Mouse (Mus musculus) thymus, postnatal 10 days (tissue): ENCODE results near the gene Grm8.

Experiments
- DNase-seq, 2 experiments: peaks; one replicate each; pipeline ENCODE4 v3.0.0; 2021; ENCODE audit warnings: low spot score in 2 of 2

Gene Grm8

GRCm38 (mm10) chr6:27635898-27636297 lies 499.1 kb downstream of the Grm8 start:
- no peak for DNase-seq

GRCm38 (mm10) chr6:27617472-27617871 lies 517.5 kb downstream of the Grm8 start:
- no peak for DNase-seq

- DNase-seq: no peak
These were observed 554.5 kb downstream of the Grm8 start for GRCm38 (mm10) chr6:27580485-27580884.

- DNase-seq: no peak
These were observed 589.5 kb downstream of the Grm8 start for GRCm38 (mm10) chr6:27545516-27545915.

GRCm38 (mm10) chr6:27517620-27518019 lies 617.4 kb downstream of the Grm8 start:
- no peak for DNase-seq

- DNase-seq: no peak
These were observed 674.0 kb downstream of the Grm8 start for GRCm38 (mm10) chr6:27460998-27461397.

GRCm38 (mm10) chr6:27408473-27408872 lies 726.5 kb downstream of the Grm8 start:
- DNase-seq: no peak

- DNase-seq: no peak
These were observed 762.6 kb downstream of the Grm8 start for GRCm38 (mm10) chr6:27372416-27372815.

GRCm38 (mm10) chr6:27371095-27371494 lies 763.9 kb downstream of the Grm8 start:
- DNase-seq: no peak

GRCm38 (mm10) chr6:27363775-27364174 lies 771.2 kb downstream of the Grm8 start:
- no peak for DNase-seq

- no peak for DNase-seq
These were observed 774.5 kb downstream of the Grm8 start for GRCm38 (mm10) chr6:27360440-27360839.

- DNase-seq: no peak
These were observed 783.8 kb downstream of the Grm8 start for GRCm38 (mm10) chr6:27351147-27351546.

- no peak for DNase-seq
These were observed 786.7 kb downstream of the Grm8 start for GRCm38 (mm10) chr6:27348272-27348671.

GRCm38 (mm10) chr6:27346311-27346710 lies 788.7 kb downstream of the Grm8 start:
- no peak for DNase-seq

GRCm38 (mm10) chr6:27340131-27340530 lies 794.8 kb downstream of the Grm8 start:
- DNase-seq: no peak

GRCm38 (mm10) chr6:27318575-27318974 lies 816.4 kb downstream of the Grm8 start:
- DNase-seq: no peak

GRCm38 (mm10) chr6:27317422-27317821 lies 817.6 kb downstream of the Grm8 start:
- no peak for DNase-seq

GRCm38 (mm10) chr6:27316018-27316417 lies 819.0 kb downstream of the Grm8 start:
- no peak for DNase-seq

- no peak for DNase-seq
These were observed 820.5 kb downstream of the Grm8 start for GRCm38 (mm10) chr6:27314273-27315009.

- no peak for DNase-seq
These were observed 824.6 kb downstream of the Grm8 start for GRCm38 (mm10) chr6:27310401-27310800.

- no peak for DNase-seq
These were observed 829.6 kb downstream of the Grm8 start for GRCm38 (mm10) chr6:27305351-27305750.

- no peak for DNase-seq
These were observed 870.0 kb downstream of the Grm8 start for GRCm38 (mm10) chr6:27264972-27265371.

GRCm38 (mm10) chr6:27262611-27263010 lies 872.4 kb downstream of the Grm8 start:
- DNase-seq: no peak

GRCm38 (mm10) chr6:27240416-27240815 lies 894.6 kb downstream of the Grm8 start:
- no peak for DNase-seq
